Mouse (Mus musculus) neural tube, embryonic 12.5 days (tissue): ENCODE data around the gene Naif1. TPM values are rescaled to one million over a fixed set of nuclear protein-coding genes. Genes with fewer than 3 reads are reported as not detected.

ENCODE experiments used
- ATAC-seq: fragments of 200-750 bp; cut with Nextera tagmentation; 2 replicates; pipeline ENCODE4 v1.8.0; 2017; ENCODE audit warnings: low read depth, mild to moderate bottlenecking, moderate TSS enrichment, moderate library complexity; ENCODE audit not compliant: low FRiP score
- H3K27ac ChIP-seq: fragments of 300-500 bp; sonication (generic); 2 replicates; pipeline ENCODE4 v1.5.1; 2016
- H3K27me3 ChIP-seq: fragments of 300-500 bp; sonication (generic); replicated peaks from 2 replicates; pipeline ENCODE4 v1.6.1; 2016; ENCODE audit warnings: mild to moderate bottlenecking
- H3K36me3 ChIP-seq: fragments of 300-500 bp; sonication (generic); 2 replicates; pipeline ENCODE4 v1.6.1; 2016; ENCODE audit warnings: mild to moderate bottlenecking
- H3K4me1 ChIP-seq: fragments of 300-500 bp; sonication (generic); 2 replicates; pipeline ENCODE4 v1.6.1; 2016
- H3K4me2 ChIP-seq: fragments of 300-500 bp; sonication (generic); replicated peaks from 2 replicates; pipeline ENCODE4 v1.6.1; 2016; ENCODE audit warnings: mild to moderate bottlenecking
- H3K4me3 ChIP-seq: fragments of 300-500 bp; sonication (generic); 2 replicates; pipeline ENCODE4 v1.5.1; 2016
- H3K9ac ChIP-seq: fragments of 300-500 bp; sonication (generic); 2 replicates; pipeline ENCODE4 v1.6.1; 2016; ENCODE audit warnings: mild to moderate bottlenecking
- H3K9me3 ChIP-seq: fragments of 300-500 bp; sonication (generic); 2 replicates; pipeline ENCODE4 v1.6.1; 2016; ENCODE audit warnings: mild to moderate bottlenecking
- WGBS: fragments of 180-500 bp; shearing (Covaris S2); methylation state at CpG from one replicate; pipeline ENCODE4 v1.1.7; 2016; 5-methylcytosine and 5-hydroxymethylcytosine counted together
- polyA plus RNA-seq: library from polyadenylated mRNA; unstranded; fragments of >200 nt; fragmentation: Nextera tagmentation; extraction: Ambion mirVana; gene quantifications from 2 replicates; pipeline ENCODE4 v1.2.1, GENCODE M21; 2016

The Naif1 gene
- polyA plus RNA-seq, 1 experiment from 2014 or later, result 6.0 TPM

- no peak for ATAC-seq
- Histone ChIP-seq H3K4me1 (peaks cover 7% of the 10 kb centered on the region), H3K4me3 (no peak overlapping the region), H3K27me3 (no peaks in the 10 kb centered on the region), H3K4me2 (no peak overlapping the region), H3K27ac (no peak overlapping the region), H3K9ac (no peak overlapping the region), H3K36me3 (peaks cover 75% of the 10 kb centered on the region), H3K9me3 (no peaks in the 10 kb centered on the region)
- 91% methylated on average over 12 of the region's 12 CpGs for WGBS
Measured at GRCm38 (mm10) chr2:32418430-32419151, 31.7 kb upstream of the Naif1 start.

DNA sequence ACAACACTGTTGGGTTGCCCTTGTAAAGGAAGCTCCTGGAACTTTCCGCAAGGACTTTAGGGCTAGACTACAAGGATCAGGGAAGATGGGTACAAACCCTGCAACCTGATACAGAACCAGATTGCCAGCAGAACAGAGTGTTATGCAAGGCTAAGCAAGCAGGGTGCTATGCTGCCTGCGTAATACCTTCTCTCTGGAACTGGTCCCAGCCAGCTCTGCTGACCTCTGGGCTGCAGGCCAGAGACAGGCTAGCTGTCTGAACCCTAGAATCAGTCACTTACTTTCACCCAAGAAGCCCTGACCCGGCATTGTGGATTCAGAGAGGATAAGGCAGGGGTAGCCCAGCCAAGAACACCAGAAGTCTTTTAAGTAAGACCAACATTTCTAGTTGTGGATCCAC lies 30.9 kb upstream of the Naif1 start:
- no peak for ATAC-seq
- Histone ChIP-seq H3K4me2 (no peak overlapping the region), H3K4me1 (peaks cover 15% of the 10 kb centered on the region), H3K36me3 (peaks cover 67% of the 10 kb centered on the region), H3K9me3 (no peaks in the 10 kb centered on the region), H3K9ac (no peak overlapping the region), H3K27ac (no peak overlapping the region), H3K27me3 (no peaks in the 10 kb centered on the region), H3K4me3 (no peak overlapping the region)
- WGBS, result 94% methylated on average over 3 of the region's 3 CpGs

DNA sequence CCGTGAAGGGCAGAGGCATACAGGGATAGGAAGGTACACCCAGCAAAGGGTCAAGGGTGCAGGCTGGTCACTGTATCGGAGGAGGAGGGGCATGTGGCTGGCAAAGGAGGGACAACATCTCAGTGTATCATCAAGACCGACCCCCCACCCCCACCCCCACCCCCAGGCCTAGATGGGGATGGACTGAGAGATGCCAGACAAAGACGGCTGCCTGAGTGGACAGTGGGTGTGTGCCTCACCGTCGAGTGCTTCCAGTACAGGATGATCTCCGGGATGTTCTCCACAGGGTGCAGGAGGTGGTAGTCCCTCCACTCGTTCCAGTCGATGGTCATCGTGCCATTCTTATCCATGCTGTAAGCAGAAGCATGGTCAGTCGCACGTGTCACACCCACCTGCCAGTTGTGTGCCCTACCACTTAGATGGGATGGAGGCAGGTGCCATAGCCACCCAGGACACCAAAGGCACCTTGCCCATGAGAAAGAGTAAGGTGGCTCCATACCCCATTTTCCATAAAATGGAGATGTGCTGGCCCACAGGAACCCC lies 30.1 kb upstream of the Naif1 start:
- Histone ChIP-seq H3K36me3 (peaks cover 60% of the 10 kb centered on the region), H3K9me3 (no peaks in the 10 kb centered on the region)
- 90% methylated on average over 12 of the region's 12 CpGs for WGBS

DNA sequence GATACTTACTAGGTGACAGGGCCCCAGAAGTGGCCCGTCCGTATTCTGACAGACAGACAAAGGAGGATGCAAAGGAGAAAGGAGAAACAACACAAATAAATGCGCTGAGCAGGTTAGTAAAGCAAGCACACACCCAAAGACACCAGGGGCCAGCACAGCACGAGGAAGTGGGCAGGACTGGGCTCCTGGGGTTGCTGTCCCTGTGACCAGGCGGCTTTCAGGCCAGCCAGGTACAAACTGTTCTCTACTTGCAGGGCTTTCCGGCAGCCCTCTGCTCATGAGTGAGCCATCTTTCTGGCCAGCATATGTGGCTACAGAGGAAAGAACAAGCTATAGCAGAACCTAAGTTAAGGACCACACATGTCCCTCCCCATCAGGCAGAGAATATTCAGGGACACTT lies 29.6 kb upstream of the Naif1 start:
- H3K27me3 ChIP-seq, result no peaks in the 10 kb centered on the region
- no peak for ATAC-seq
- peaks cover 55% of the 10 kb centered on the region for H3K36me3 ChIP-seq
- 84% methylated on average over 6 of the region's 6 CpGs for WGBS
- no peak overlapping the region for H3K4me3 ChIP-seq
- H3K9ac ChIP-seq, result no peak overlapping the region
- peaks cover 22% of the 10 kb centered on the region for H3K4me1 ChIP-seq
- H3K4me2 ChIP-seq, result no peak overlapping the region
- H3K9me3 ChIP-seq, result no peaks in the 10 kb centered on the region
- no peak overlapping the region for H3K27ac ChIP-seq

More for the DNA sequence above, 30.1 kb upstream of the Naif1 start:
- Histone ChIP-seq H3K4me2 (no peak overlapping the region), H3K9ac (no peak overlapping the region), H3K27me3 (no peaks in the 10 kb centered on the region), H3K4me3 (no peak overlapping the region), H3K27ac (no peak overlapping the region), H3K4me1 (peaks cover 22% of the 10 kb centered on the region)
- no peak for ATAC-seq

DNA sequence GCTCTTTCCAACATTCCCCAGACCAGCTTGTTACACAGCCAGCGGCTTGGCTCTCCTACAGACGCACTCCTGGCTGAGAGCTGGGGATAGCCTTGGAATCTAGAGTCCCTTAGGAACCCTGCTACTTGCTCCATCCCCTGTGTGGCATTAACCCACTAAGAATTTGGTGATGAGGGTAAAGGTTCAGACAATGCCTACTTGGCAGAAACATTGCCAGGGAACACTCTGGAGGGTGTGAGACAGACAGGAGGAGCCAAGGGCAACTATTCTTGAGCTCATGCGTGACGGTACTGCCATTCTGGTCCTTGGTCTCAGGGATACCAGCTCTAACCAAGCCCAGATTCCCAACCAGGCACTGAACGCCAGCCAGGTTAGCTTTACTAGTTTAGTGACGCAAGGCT lies 28.4 kb upstream of the Naif1 start:
- Histone ChIP-seq H3K4me3 (no peak overlapping the region), H3K27ac (no peak overlapping the region), H3K4me2 (no peak overlapping the region), H3K4me1 (peaks cover 22% of the 10 kb centered on the region), H3K9ac (no peak overlapping the region), H3K36me3 (peaks cover 43% of the 10 kb centered on the region), H3K9me3 (no peaks in the 10 kb centered on the region), H3K27me3 (no peaks in the 10 kb centered on the region)
- WGBS, result 93% methylated on average over 6 of the region's 6 CpGs
- no peak for ATAC-seq

DNA sequence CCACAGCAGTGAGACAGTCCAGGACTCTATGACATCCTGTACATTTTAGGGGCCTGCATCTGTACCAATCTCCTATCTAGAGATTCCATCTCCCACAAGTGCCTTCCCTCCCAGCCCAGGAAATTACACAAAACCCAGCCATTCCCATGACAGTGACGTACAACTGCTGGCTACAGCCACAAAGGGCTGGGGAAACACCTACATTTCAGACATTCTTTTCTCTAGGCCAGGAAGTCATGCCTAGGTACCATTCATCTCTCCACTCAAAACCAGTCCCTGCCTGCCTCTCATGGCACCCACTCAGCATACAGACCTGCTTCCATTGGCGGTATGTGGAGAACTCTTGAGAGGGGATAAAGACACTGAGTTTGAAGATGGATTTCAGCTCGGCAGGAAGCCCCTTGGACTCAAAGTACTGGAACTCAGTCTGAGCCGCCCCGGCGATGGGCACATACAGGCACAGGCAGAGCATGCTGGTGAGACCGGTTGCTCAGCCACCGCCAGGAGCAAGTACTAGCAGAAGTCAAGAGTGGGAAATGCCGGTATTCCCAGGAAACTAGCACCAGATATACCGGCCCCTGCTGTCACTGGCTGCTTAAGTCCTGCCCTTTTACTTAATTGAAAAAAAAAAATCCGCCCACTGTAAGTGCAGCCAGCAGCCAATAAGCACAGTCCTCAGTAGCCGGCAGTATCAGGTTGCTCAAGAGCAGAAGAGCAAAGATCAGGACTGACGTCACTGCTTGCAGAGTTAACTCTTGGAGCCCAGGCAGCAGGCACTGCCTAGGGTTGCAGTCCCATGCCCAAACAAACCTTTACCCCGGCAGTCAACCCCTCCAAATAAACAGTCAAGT lies 26.6 kb upstream of the Naif1 start:
- peaks cover 24% of the 10 kb centered on the region for H3K36me3 ChIP-seq
- H3K27me3 ChIP-seq, result no peaks in the 10 kb centered on the region
- H3K4me2 ChIP-seq, result peak overlapping the region; percentile 72
- peak overlapping the region; percentile 52 for H3K9ac ChIP-seq
- no peaks in the 10 kb centered on the region for H3K9me3 ChIP-seq
- 2% methylated on average over 14 of the region's 14 CpGs for WGBS
- peak overlapping the region; percentile 35 for H3K4me3 ChIP-seq
- 0 out of 2 replicates have a peak overlapping the region, but pooled peaks have one; percentile 64 for H3K27ac ChIP-seq
- ATAC-seq, result peak; percentile 83
- H3K4me1 ChIP-seq, result peaks cover 33% of the 10 kb centered on the region

GRCm38 (mm10) chr2:32424796-32425195 lies 25.5 kb upstream of the Naif1 start:
- H3K27me3 ChIP-seq, result no peaks in the 10 kb centered on the region
- H3K36me3 ChIP-seq, result peaks cover 14% of the 10 kb centered on the region
- ATAC-seq, result no peak
- WGBS, result 77% methylated on average over 3 of the region's 3 CpGs
- peaks cover 44% of the 10 kb centered on the region for H3K4me1 ChIP-seq
- H3K4me2 ChIP-seq, result no peak overlapping the region
- no peak overlapping the region for H3K9ac ChIP-seq
- H3K4me3 ChIP-seq, result no peak overlapping the region
- H3K27ac ChIP-seq, result peak overlapping the region; percentile 8; the same call in 1 of the 2 replicates
- H3K9me3 ChIP-seq, result no peaks in the 10 kb centered on the region

DNA sequence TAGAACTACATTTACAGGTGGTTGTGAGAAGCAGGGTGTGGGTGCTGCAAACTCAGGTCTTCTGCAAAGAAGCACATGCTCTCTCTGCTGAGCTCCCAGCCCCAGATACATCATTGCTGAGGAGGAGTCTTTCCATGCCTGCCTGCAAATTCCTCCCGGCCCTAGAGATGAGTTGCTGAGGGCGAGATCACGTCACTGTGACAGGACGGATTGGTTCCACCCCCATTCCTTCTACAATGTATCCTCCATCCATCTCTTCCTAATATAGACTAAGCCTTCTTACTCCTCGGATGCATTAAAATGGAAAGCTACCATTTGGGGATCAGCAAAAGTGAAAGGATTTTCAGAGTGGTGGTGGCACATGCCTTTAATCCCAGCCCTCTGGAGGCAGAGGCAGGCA lies 24.7 kb upstream of the Naif1 start:
- H3K27ac ChIP-seq, result no peak overlapping the region
- no peaks in the 10 kb centered on the region for H3K27me3 ChIP-seq
- H3K9me3 ChIP-seq, result no peaks in the 10 kb centered on the region
- no peak for ATAC-seq
- H3K36me3 ChIP-seq, result peaks cover 6% of the 10 kb centered on the region
- H3K4me1 ChIP-seq, result peaks cover 52% of the 10 kb centered on the region
- no peak overlapping the region for H3K9ac ChIP-seq
- 88% methylated on average over 5 of the region's 5 CpGs for WGBS
- no peak overlapping the region for H3K4me3 ChIP-seq
- H3K4me2 ChIP-seq, result no peak overlapping the region

- H3K27ac ChIP-seq, result no peak overlapping the region
- no peak for ATAC-seq
- H3K4me3 ChIP-seq, result no peak overlapping the region
- H3K36me3 ChIP-seq, result peaks cover under 1% of the 10 kb centered on the region; the same call in 1 of the 2 replicates
- no peaks in the 10 kb centered on the region for H3K9me3 ChIP-seq
- no peak overlapping the region for H3K9ac ChIP-seq
- no peaks in the 10 kb centered on the region for H3K27me3 ChIP-seq
- 93% methylated on average over 1 of the region's 1 CpGs for WGBS
- H3K4me1 ChIP-seq, result peaks cover 55% of the 10 kb centered on the region
- H3K4me2 ChIP-seq, result no peak overlapping the region
Measured at GRCm38 (mm10) chr2:32426141-32426540, 24.1 kb upstream of the Naif1 start.

DNA sequence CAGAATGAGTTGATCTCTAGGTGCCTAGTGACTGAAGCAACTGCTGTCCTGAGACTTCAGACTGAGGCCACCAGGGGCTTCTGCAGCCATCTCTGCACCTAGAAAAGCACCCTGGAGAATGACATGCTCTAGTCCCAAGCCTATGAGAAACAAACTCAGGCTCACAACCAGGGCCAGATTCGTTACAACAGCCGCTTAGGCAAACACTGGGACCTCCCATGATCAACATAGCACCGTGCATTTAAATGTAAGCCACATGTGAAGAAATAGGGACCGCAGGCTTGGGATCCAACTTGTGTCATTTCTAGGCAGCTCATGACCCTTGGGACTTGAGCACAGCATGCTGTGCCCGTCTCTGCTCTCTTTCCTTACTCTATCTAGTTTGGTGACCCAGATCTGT lies 22.5 kb upstream of the Naif1 start:
- Histone ChIP-seq H3K27me3 (no peaks in the 10 kb centered on the region), H3K4me2 (peak overlapping the region; percentile 83), H3K9me3 (no peaks in the 10 kb centered on the region), H3K4me3 (no peak overlapping the region), H3K4me1 (peaks cover 62% of the 10 kb centered on the region), H3K36me3 (no peaks in the 10 kb centered on the region), H3K9ac (no peak overlapping the region), H3K27ac (no peak overlapping the region)
- ATAC-seq, result no peak
- WGBS, result 87% methylated on average over 5 of the region's 5 CpGs

GRCm38 (mm10) chr2:32428262-32428722 lies 22.0 kb upstream of the Naif1 start:
- Histone ChIP-seq H3K36me3 (no peaks in the 10 kb centered on the region), H3K4me1 (peaks cover 58% of the 10 kb centered on the region), H3K9ac (peak overlapping the region; percentile 51; the same call in 1 of the 2 replicates), H3K4me3 (peak overlapping the region; percentile 25), H3K27me3 (no peaks in the 10 kb centered on the region), H3K9me3 (no peaks in the 10 kb centered on the region), H3K4me2 (peak overlapping the region; percentile 83), H3K27ac (peak overlapping the region; percentile 53; the same call in 1 of the 2 replicates)
- ATAC-seq, result peak; percentile 45; the same call in 1 of the 2 replicates
- 39% methylated on average over 8 of the region's 8 CpGs for WGBS
